Mouse (Mus musculus): ENCODE measurements around the gene Arf4.

DNA sequence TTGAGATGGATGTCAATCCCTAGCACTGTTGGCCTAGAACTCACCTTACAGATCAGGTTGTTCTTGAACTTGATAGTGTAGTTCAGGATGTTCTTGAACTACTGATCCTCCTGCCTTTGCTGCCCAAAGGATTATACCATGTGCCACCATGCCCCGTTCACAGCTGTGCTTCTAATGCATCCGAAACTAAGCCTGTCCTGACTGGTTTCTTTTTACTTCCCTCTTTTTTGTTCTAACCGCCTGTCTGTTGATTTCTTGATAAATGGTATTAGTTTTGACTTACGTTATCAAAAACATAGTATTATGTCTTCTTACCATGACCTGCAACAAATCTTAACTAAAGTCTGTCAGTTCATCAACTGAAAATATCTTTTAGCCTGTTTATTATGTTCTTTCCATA is 27.2 kb upstream of the Arf4 start:
- no peak for TF ChIP-seq CTCF (IDR thresholded peaks at IDR 0.05; ENCODE audit: extremely low read depth, insufficient read depth, insufficient read length, insufficient replicate concordance)
- no peak for TF ChIP-seq POLR2A (IDR thresholded peaks at IDR 0.05; ENCODE audit: low read depth, low read length)

Data from spleen, adult 2 months (tissue).